Mouse (Mus musculus) embryonic fibroblast, embryonic 13.5 days (primary cell): ENCODE results near the gene Speg. TPM values are rescaled to one million over a fixed set of nuclear protein-coding genes. Genes with fewer than 3 reads are reported as not detected.

ENCODE experiments used
- H3K27ac ChIP-seq: 2 replicates; pipeline ENCODE4 v1.5.1; 2012; ENCODE audit warnings: low read length, control low read depth, inconsistent platforms; ENCODE audit not compliant: insufficient read depth
- H3K4me1 ChIP-seq: 2 replicates; pipeline ENCODE4 v1.6.1; 2011; ENCODE audit warnings: low read length; ENCODE audit not compliant: control insufficient read depth, insufficient read depth
- H3K4me3 ChIP-seq: 2 replicates; pipeline ENCODE4 v1.5.1; 2011; ENCODE audit warnings: mild to moderate bottlenecking, control low read depth, low read length; ENCODE audit not compliant: insufficient read depth
- CTCF ChIP-seq: IDR thresholded peaks from 2 replicates; pipeline ENCODE4 v1.5.1; 2011; ENCODE audit warnings: mild to moderate bottlenecking, control low read depth, low read length, moderate library complexity, borderline replicate concordance; ENCODE audit not compliant: insufficient read depth
- POLR2A ChIP-seq: IDR thresholded peaks from 2 replicates; pipeline ENCODE4 v1.6.1; 2011; ENCODE audit warnings: low read depth, mild to moderate bottlenecking, control low read depth, low read length, moderate library complexity
- polyA plus RNA-seq: library from polyadenylated mRNA; stranded (reverse); fragments of >200 nt; gene quantifications from 2 replicates; pipeline ENCODE4 v1.2.4, GENCODE M21; 2011; ENCODE audit warnings: low read depth; ENCODE audit not compliant: missing spikeins, insufficient read length

Speg gene
- polyA plus RNA-seq, 1 experiment: 54.2 TPM

GRCm38 (mm10) chr1:75365510-75366137 is 9.5 kb upstream of the Speg start:
- H3K4me1 ChIP-seq: 0 out of 2 replicates have a peak, but pooled peaks cover 2% of the 10 kb centered on the region
- no peak overlapping the region for H3K27ac ChIP-seq
- H3K4me3 ChIP-seq: no peak overlapping the region
- TF ChIP-seq POLR2A (no peak), CTCF (no peak)

DNA sequence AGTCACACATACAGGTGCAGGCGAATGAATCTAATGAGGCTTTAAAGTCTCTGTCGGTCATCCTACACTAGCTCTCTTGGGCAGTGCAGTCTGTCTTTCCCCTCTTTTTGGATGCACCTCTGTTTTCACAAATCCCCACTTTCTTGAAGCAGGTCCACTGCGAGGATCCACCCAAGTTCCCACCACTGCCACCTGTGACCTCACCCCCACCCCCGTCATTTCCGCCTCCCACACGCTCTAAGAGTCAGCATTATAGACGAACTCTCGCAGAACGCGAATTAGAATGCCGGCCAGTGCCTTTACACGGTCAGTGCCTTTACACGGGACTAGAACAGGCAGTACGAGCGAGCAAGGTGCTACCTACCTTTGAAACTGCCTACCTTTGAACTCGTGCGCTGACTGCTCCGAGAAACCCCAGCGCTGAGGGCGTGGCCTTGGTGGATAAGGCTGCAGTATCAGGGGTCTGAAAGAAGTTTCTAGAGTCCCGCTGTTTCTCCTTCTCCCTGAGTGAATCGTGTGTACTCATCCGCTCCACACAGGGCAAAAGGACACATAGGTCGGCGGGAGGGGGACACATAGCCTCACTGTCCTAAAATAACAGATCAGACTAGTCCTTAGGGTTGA is 5.6 kb upstream of the Speg start:
- H3K27ac ChIP-seq: no peak overlapping the region
- 0 out of 2 replicates have a peak, but pooled peaks cover 2% of the 10 kb centered on the region for H3K4me1 ChIP-seq
- no peak for TF ChIP-seq CTCF
- no peak for TF ChIP-seq POLR2A
- H3K4me3 ChIP-seq: no peak overlapping the region

- Histone ChIP-seq H3K27ac (no peak overlapping the region), H3K4me3 (no peak overlapping the region), H3K4me1 (0 out of 2 replicates have a peak, but pooled peaks cover 2% of the 10 kb centered on the region)
- no peak for TF ChIP-seq CTCF
- TF ChIP-seq POLR2A: no peak
Measured at GRCm38 (mm10) chr1:75369984-75370660, 5.0 kb upstream of the Speg start.

- H3K27ac ChIP-seq: no peak overlapping the region
- 0 out of 2 replicates have a peak, but pooled peaks cover 2% of the 10 kb centered on the region for H3K4me1 ChIP-seq
- TF ChIP-seq CTCF (peak; percentile 52; the same call in 1 of the 2 replicates), POLR2A (no peak)
- H3K4me3 ChIP-seq: no peak overlapping the region
Measured at GRCm38 (mm10) chr1:75371317-75372095, 3.6 kb upstream of the Speg start.

- no peak overlapping the region for H3K27ac ChIP-seq
- TF ChIP-seq CTCF (no peak), POLR2A (no peak)
- H3K4me1 ChIP-seq: 0 out of 2 replicates have a peak, but pooled peaks cover 2% of the 10 kb centered on the region
- H3K4me3 ChIP-seq: no peak overlapping the region
Measured at GRCm38 (mm10) chr1:75372450-75372849, 2.6 kb upstream of the Speg start.

- TF ChIP-seq POLR2A (no peak), CTCF (no peak)
- 0 out of 2 replicates have a peak, but pooled peaks cover 2% of the 10 kb centered on the region for H3K4me1 ChIP-seq
- no peak overlapping the region for H3K4me3 ChIP-seq
- H3K27ac ChIP-seq: no peak overlapping the region
Measured at GRCm38 (mm10) chr1:75373276-75373675, 1.8 kb upstream of the Speg start.

- Histone ChIP-seq H3K4me3 (no peak overlapping the region), H3K4me1 (peaks cover 4% of the 10 kb centered on the region; the same call in 1 of the 2 replicates), H3K27ac (no peak overlapping the region)
- TF ChIP-seq POLR2A (no peak), CTCF (no peak)
Measured at GRCm38 (mm10) chr1:75379196-75379595, 4.1 kb downstream of the Speg start.

DNA sequence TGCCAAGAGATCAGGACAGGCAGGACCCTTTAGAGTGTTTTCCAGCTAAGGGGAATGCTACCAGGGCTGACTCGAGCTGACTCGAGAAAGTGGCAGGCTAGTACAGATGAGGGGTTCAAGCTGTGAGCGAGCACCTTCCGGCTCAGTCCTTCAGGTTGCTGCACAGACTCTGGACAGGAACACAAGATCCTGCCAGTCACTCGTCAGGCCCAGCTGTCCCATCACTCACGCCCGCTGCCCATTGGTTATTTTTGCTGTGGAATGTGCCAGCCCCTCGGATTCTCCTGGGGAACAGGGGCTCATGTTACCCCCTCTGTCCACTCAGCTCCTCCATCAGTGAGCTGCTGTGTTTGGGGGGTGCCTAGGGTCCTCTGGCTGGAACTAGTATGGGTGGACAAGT is 4.8 kb downstream of the Speg start:
- H3K4me1 ChIP-seq: peaks cover 4% of the 10 kb centered on the region; the same call in 1 of the 2 replicates
- H3K27ac ChIP-seq: no peak overlapping the region
- no peak for TF ChIP-seq CTCF
- no peak for TF ChIP-seq POLR2A
- no peak overlapping the region for H3K4me3 ChIP-seq

DNA sequence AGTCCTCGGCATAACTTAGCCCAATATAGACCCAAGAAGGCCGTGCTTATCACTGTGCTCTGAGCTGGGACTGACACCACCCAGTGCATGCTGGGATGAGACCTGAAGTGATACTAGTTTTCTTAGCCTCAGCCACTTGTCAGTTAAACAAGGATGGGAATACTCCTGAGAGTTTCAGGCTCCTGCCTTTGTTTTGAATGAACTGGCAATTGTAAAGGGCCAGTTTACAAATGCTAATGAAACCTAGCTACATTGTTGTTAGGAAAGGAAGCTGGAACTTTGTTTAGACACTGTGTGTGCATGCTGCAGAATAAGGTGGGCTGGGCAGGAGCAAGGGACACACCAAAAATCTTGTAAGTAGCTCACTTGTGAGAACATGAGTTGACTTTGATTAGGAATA is 5.9 kb downstream of the Speg start:
- Histone ChIP-seq H3K4me1 (peaks cover 4% of the 10 kb centered on the region; the same call in 1 of the 2 replicates), H3K4me3 (no peak overlapping the region), H3K27ac (no peak overlapping the region)
- TF ChIP-seq CTCF: no peak
- no peak for TF ChIP-seq POLR2A
